Mouse (Mus musculus): ENCODE results near the gene Gm4737. TPM values are rescaled to one million over a fixed set of nuclear protein-coding genes. Genes with fewer than 3 reads are reported as not detected.
"Not testable (repeated sequence)": the region's sequence is repeated elsewhere in the genome, so short reads cannot be mapped to it uniquely, and the experiment has no call there.

Gm4737 gene
- total RNA-seq (2021), result 10 to 100 TPM; 25.4 to 31.3 TPM
- long read RNA-seq, experiment 1, transcript Gm4737-201 (1 exons, 2,093 nt), result major isoform, 8 of 9 reads
- long read RNA-seq, experiment 1, partial matches to known transcripts, result 0 of 9 reads
- long read RNA-seq, experiment 1, other reads (novel, unspliced or antisense), result 1 of 9 reads
- long read RNA-seq, experiment 2, transcript Gm4737-201 (1 exons, 2,093 nt), result major isoform, 35 of 35 reads
- long read RNA-seq, experiment 2, partial matches to known transcripts, result 0 of 35 reads
- long read RNA-seq, experiment 2, other reads (novel, unspliced or antisense), result 0 of 35 reads

- not testable (repeated sequence) for DNase-seq (ENCODE audit: low spot score in 2 of 2)
Observed at GRCm38 (mm10) chr16:46154832-46155231, at the start of gene Gm4737. Gene Gm4737, minus strand, starts transcription at chr16:46155077.

- no peak for DNase-seq (ENCODE audit: low spot score in 2 of 2)
Observed at GRCm38 (mm10) chr16:46195792-46196191, 40.9 kb upstream of the Gm4737 start.

- DNase-seq (ENCODE audit: low spot score in 2 of 2), result no peak
Observed at GRCm38 (mm10) chr16:46183096-46183495, 28.2 kb upstream of the Gm4737 start.

- no peak for DNase-seq (ENCODE audit: low spot score in 2 of 2)
Observed at GRCm38 (mm10) chr16:46178121-46178801, 23.4 kb upstream of the Gm4737 start.

GRCm38 (mm10) chr16:46173039-46173438, 18.2 kb upstream of the Gm4737 start:
- DNase-seq (ENCODE audit: low spot score in 2 of 2), result no peak

GRCm38 (mm10) chr16:46166971-46167370, 12.1 kb upstream of the Gm4737 start:
- no peak for DNase-seq (ENCODE audit: low spot score in 2 of 2)

- no peak for DNase-seq (ENCODE audit: low spot score in 2 of 2)
Observed at GRCm38 (mm10) chr16:46165305-46165704, 10.4 kb upstream of the Gm4737 start.

GRCm38 (mm10) chr16:46151141-46151540, 3.7 kb downstream of the Gm4737 start:
- DNase-seq (ENCODE audit: low spot score in 2 of 2), result no peak

GRCm38 (mm10) chr16:46148661-46149341, 6.1 kb downstream of the Gm4737 start:
- no peak for DNase-seq (ENCODE audit: low spot score in 2 of 2)

- no peak for DNase-seq (ENCODE audit: low spot score in 2 of 2)
Observed at GRCm38 (mm10) chr16:46146962-46147361, 7.9 kb downstream of the Gm4737 start.

GRCm38 (mm10) chr16:46122238-46122637, 32.6 kb downstream of the Gm4737 start:
- DNase-seq (ENCODE audit: low spot score in 2 of 2), result no peak

GRCm38 (mm10) chr16:46121420-46121819, 33.5 kb downstream of the Gm4737 start:
- DNase-seq (ENCODE audit: low spot score in 2 of 2), result peak in 1 of 2 experiments; percentile 7

- no peak for DNase-seq (ENCODE audit: low spot score in 2 of 2)
Observed at GRCm38 (mm10) chr16:46120607-46121006, 34.3 kb downstream of the Gm4737 start.

GRCm38 (mm10) chr16:46120020-46120419, 34.9 kb downstream of the Gm4737 start, which contains the start of gene Cd96:
Gene Cd96, minus strand, starts transcription at chr16:46120251.
- no peak for DNase-seq (ENCODE audit: low spot score in 2 of 2)

GRCm38 (mm10) chr16:46117645-46118044, 37.2 kb downstream of the Gm4737 start:
- DNase-seq (ENCODE audit: low spot score in 2 of 2), result no peak

GRCm38 (mm10) chr16:46114727-46115126, 40.1 kb downstream of the Gm4737 start:
- DNase-seq (ENCODE audit: low spot score in 2 of 2), result no peak

GRCm38 (mm10) chr16:46109536-46109935, 45.3 kb downstream of the Gm4737 start:
- DNase-seq (ENCODE audit: low spot score in 2 of 2), result no peak

GRCm38 (mm10) chr16:46107431-46107830, 47.4 kb downstream of the Gm4737 start:
- no peak for DNase-seq (ENCODE audit: low spot score in 2 of 2)

GRCm38 (mm10) chr16:46104491-46104890, 50.4 kb downstream of the Gm4737 start:
- DNase-seq (ENCODE audit: low spot score in 2 of 2), result no peak

Measured in adrenal gland, adult 18-20 months (tissue).